Mouse (Mus musculus): Measurements from ENCODE around the gene Tmem218.

Tmem218 gene

GRCm38 (mm10) chr9:37232201-37233195 lies 24.5 kb downstream of the Tmem218 start:
- DNase-seq = no peak

- DNase-seq = no peak
Observed at GRCm38 (mm10) chr9:37235951-37236737, 28.1 kb downstream of the Tmem218 start.

- no peak for DNase-seq
Observed at GRCm38 (mm10) chr9:37242764-37243163, 34.7 kb downstream of the Tmem218 start.

GRCm38 (mm10) chr9:37244600-37244999 lies 36.6 kb downstream of the Tmem218 start:
- DNase-seq = no peak

- no peak for DNase-seq
Observed at GRCm38 (mm10) chr9:37245404-37245803, 37.4 kb downstream of the Tmem218 start.

- no peak for DNase-seq
Observed at GRCm38 (mm10) chr9:37245810-37246209, 37.8 kb downstream of the Tmem218 start.

GRCm38 (mm10) chr9:37247429-37247828 lies 39.4 kb downstream of the Tmem218 start:
- no peak for DNase-seq

- DNase-seq = no peak
Observed at GRCm38 (mm10) chr9:37248381-37248906, 40.4 kb downstream of the Tmem218 start.

- DNase-seq = no peak
Observed at GRCm38 (mm10) chr9:37249976-37250375, 42.0 kb downstream of the Tmem218 start.

- no peak for DNase-seq
Observed at GRCm38 (mm10) chr9:37250631-37251030, 42.6 kb downstream of the Tmem218 start.

- no peak for DNase-seq
Observed at GRCm38 (mm10) chr9:37254531-37255110, 46.6 kb downstream of the Tmem218 start.

GRCm38 (mm10) chr9:37255149-37255888 lies 47.3 kb downstream of the Tmem218 start, which contains the start of gene Slc37a2:
Gene Slc37a2, minus strand, starts transcription at chr9:37255738.
- peak; percentile 69 for DNase-seq

- peak; percentile 80 for DNase-seq
Observed at GRCm38 (mm10) chr9:37255889-37256225, 47.8 kb downstream of the Tmem218 start.

- DNase-seq = no peak
Observed at GRCm38 (mm10) chr9:37266622-37267021, 58.6 kb downstream of the Tmem218 start.

Measured in right cerebral cortex, postnatal 4 days (tissue).